Mouse (Mus musculus) ES-E14 (cell line): ENCODE data around the gene Olfr323.

Experiments used
- CHD2 ChIP-seq: IDR thresholded peaks from 2 replicates; pipeline ENCODE4 v1.6.1; 2014; ENCODE audit warnings: mild to moderate bottlenecking, low read depth, low read length, inconsistent platforms
- MAFK ChIP-seq: IDR thresholded peaks from 2 replicates; pipeline ENCODE4 v1.6.1; 2014; ENCODE audit warnings: mild to moderate bottlenecking, low read depth, low read length, inconsistent platforms; ENCODE audit not compliant: insufficient read depth
- ZC3H11A ChIP-seq: IDR thresholded peaks from 2 replicates; pipeline ENCODE4 v1.6.1; 2012; ENCODE audit warnings: low read depth, mild to moderate bottlenecking, inconsistent platforms, low read length, borderline replicate concordance

GRCm38 (mm10) chr11:58634878-58635277 lies 4.6 kb upstream of the Olfr323 start:
- TF ChIP-seq MAFK = no peak
- no peak for TF ChIP-seq CHD2
- TF ChIP-seq ZC3H11A = no peak
